Mouse (Mus musculus) limb, embryonic 14.5 days (tissue): ENCODE results near the gene Yipf1. TPM values are rescaled to one million over a fixed set of nuclear protein-coding genes. Genes with fewer than 3 reads are reported as not detected.

Experiments
- ATAC-seq: fragments of 200-750 bp; cut with Nextera tagmentation; 2 replicates; pipeline ENCODE4 v1.8.0; 2017; ENCODE audit warnings: low read depth, moderate number of reproducible peaks, moderate TSS enrichment; ENCODE audit not compliant: low FRiP score
- DNase-seq: peaks from one replicate; pipeline ENCODE4 v3.0.0-alpha.2; 2015; ENCODE audit warnings: low spot score
- H3K27ac ChIP-seq: fragments of 300-500 bp; sonication (generic); replicated peaks from 2 replicates; pipeline ENCODE4 v1.5.1; 2014; ENCODE audit warnings: low read depth, mild to moderate bottlenecking, low read length, moderate library complexity, mixed read lengths
- H3K27me3 ChIP-seq: fragments of 300-500 bp; sonication (generic); 2 replicates; pipeline ENCODE4 v1.6.1; 2014; ENCODE audit warnings: low read length, mixed read lengths; ENCODE audit not compliant: control insufficient read depth, insufficient read depth
- H3K36me3 ChIP-seq: fragments of 300-500 bp; sonication (generic); 2 replicates; pipeline ENCODE4 v1.6.1; 2014; ENCODE audit warnings: mild to moderate bottlenecking, low read length, moderate library complexity, mixed read lengths; ENCODE audit not compliant: control insufficient read depth, insufficient read depth
- H3K4me1 ChIP-seq: fragments of 300-500 bp; sonication (generic); 2 replicates; pipeline ENCODE4 v1.6.1; 2014; ENCODE audit warnings: antibody characterized with exemption, low read length, mixed read lengths; ENCODE audit not compliant: control insufficient read depth, insufficient read depth
- H3K4me2 ChIP-seq: fragments of 300-500 bp; sonication (generic); replicated peaks from 2 replicates; pipeline ENCODE4 v1.6.1; 2014; ENCODE audit warnings: low read depth, mild to moderate bottlenecking, low read length, moderate library complexity; ENCODE audit not compliant: severe bottlenecking
- H3K4me3 ChIP-seq: fragments of 300-500 bp; sonication (generic); replicated peaks from 2 replicates; pipeline ENCODE4 v1.5.1; 2014; ENCODE audit warnings: low read length
- H3K9ac ChIP-seq: fragments of 300-500 bp; sonication (generic); 2 replicates; pipeline ENCODE4 v1.6.1; 2014; ENCODE audit warnings: mild to moderate bottlenecking, low read depth, low read length, moderate library complexity; ENCODE audit not compliant: severe bottlenecking
- H3K9me3 ChIP-seq: fragments of 300-500 bp; sonication (generic); 2 replicates; pipeline ENCODE4 v1.6.1; 2016; ENCODE audit warnings: low read length; ENCODE audit not compliant: control insufficient read depth
- POLR2A ChIP-seq: fragments of 200-500 bp; IDR thresholded peaks from 2 replicates; pipeline ENCODE4 v1.8.0; 2012; ENCODE audit warnings: inconsistent platforms, mild to moderate bottlenecking, moderate library complexity, borderline replicate concordance; ENCODE audit not compliant: insufficient read depth, insufficient read length; ENCODE audit errors: extremely low read depth
- WGBS: fragments of 180-500 bp; shearing (Covaris S2); extraction: QIAGEN DNeasy Blood & Tissue Kit; methylation state at CpG from one replicate; pipeline ENCODE4 v1.1.7; 2014; 5-methylcytosine and 5-hydroxymethylcytosine counted together
- polyA plus RNA-seq, 2 experiments: library from polyadenylated mRNA; depleted of rRNA in 1 of 2; stranded (reverse) in 1 of 2; unstranded in 1 of 2; fragments of >200 nt; fragmentation: Nextera tagmentation in 1 of 2; extraction: Ambion mirVana in 1 of 2; gene quantifications; 2 replicates each; pipeline versions ENCODE4 v1.2.1 to v1.2.3; 2012 to 2014

Gene Yipf1
- polyA plus RNA-seq, 2 experiments, result 35.8 to 55.2 TPM

- Histone ChIP-seq H3K9me3 (no peaks in the 10 kb centered on the region), H3K27me3 (no peaks in the 10 kb centered on the region), H3K9ac (peak within 1 kb of the TSS; percentile 87), H3K4me3 (peak within 1 kb of the TSS; percentile 85), H3K4me2 (peak within 1 kb of the TSS; percentile 79), H3K4me1 (peaks cover 6% of the 10 kb centered on the region; the same call in 1 of the 2 replicates), H3K36me3 (peaks cover 16% of the 10 kb centered on the region; the same call in 1 of the 2 replicates), H3K27ac (peak within 1 kb of the TSS; percentile 91)
- under 1% methylated on average over 50 of the region's 51 CpGs for WGBS
- TF ChIP-seq POLR2A, result no peak
- DNase-seq, result peak; percentile 90
- ATAC-seq, result peak; percentile 96
Measured at GRCm38 (mm10) chr4:107367567-107368314, 53.6 kb downstream of the Yipf1 start, which contains the start of gene Ndc1. Gene Ndc1 (plus strand): TSS chr4:107367784.

- ATAC-seq, result no peak
- H3K9me3 ChIP-seq, result no peaks in the 10 kb centered on the region
- no peak overlapping the region for H3K4me3 ChIP-seq
- peaks cover 56% of the 10 kb centered on the region for H3K36me3 ChIP-seq
- DNase-seq, result no peak
- peaks cover 6% of the 10 kb centered on the region; the same call in 1 of the 2 replicates for H3K4me1 ChIP-seq
- H3K4me2 ChIP-seq, result no peak overlapping the region
- no peak overlapping the region for H3K27ac ChIP-seq
- no peak overlapping the region for H3K9ac ChIP-seq
- no peaks in the 10 kb centered on the region for H3K27me3 ChIP-seq
- TF ChIP-seq POLR2A, result no peak
- WGBS, result 72% methylated on average over 2 of the region's 2 CpGs
Measured at GRCm38 (mm10) chr4:107372304-107372703, 58.1 kb downstream of the Yipf1 start.

- DNase-seq, result no peak
- TF ChIP-seq POLR2A, result no peak
- H3K9ac ChIP-seq, result peak overlapping the region; percentile 8; the same call in 1 of the 2 replicates
- no peak overlapping the region for H3K27ac ChIP-seq
- no peaks in the 10 kb centered on the region for H3K9me3 ChIP-seq
- H3K36me3 ChIP-seq, result peaks cover 68% of the 10 kb centered on the region
- H3K4me1 ChIP-seq, result no peaks in the 10 kb centered on the region
- no peak overlapping the region for H3K4me3 ChIP-seq
- no peaks in the 10 kb centered on the region for H3K27me3 ChIP-seq
- H3K4me2 ChIP-seq, result no peak overlapping the region
- WGBS, result 77% methylated on average over 4 of the region's 4 CpGs
- ATAC-seq, result no peak
Measured at GRCm38 (mm10) chr4:107374677-107375076, 60.5 kb downstream of the Yipf1 start.

GRCm38 (mm10) chr4:107378954-107379353 is 64.8 kb downstream of the Yipf1 start:
- no peak overlapping the region for H3K4me2 ChIP-seq
- no peaks in the 10 kb centered on the region for H3K4me1 ChIP-seq
- no peak overlapping the region for H3K9ac ChIP-seq
- 88% methylated on average over 6 of the region's 6 CpGs for WGBS
- no peaks in the 10 kb centered on the region for H3K9me3 ChIP-seq
- H3K27ac ChIP-seq, result no peak overlapping the region
- no peak for TF ChIP-seq POLR2A
- no peak overlapping the region for H3K4me3 ChIP-seq
- ATAC-seq (no peak), DNase-seq (no peak)
- H3K27me3 ChIP-seq, result no peaks in the 10 kb centered on the region
- H3K36me3 ChIP-seq, result peaks cover 76% of the 10 kb centered on the region

- Histone ChIP-seq H3K9me3 (no peaks in the 10 kb centered on the region), H3K4me3 (no peak overlapping the region), H3K27me3 (no peaks in the 10 kb centered on the region), H3K9ac (no peak overlapping the region), H3K27ac (no peak overlapping the region), H3K4me1 (no peaks in the 10 kb centered on the region), H3K36me3 (peaks cover 74% of the 10 kb centered on the region), H3K4me2 (no peak overlapping the region)
- no peak for ATAC-seq
- no peak for TF ChIP-seq POLR2A
- 83% methylated on average over 7 of the region's 7 CpGs for WGBS
- DNase-seq, result no peak
Measured at GRCm38 (mm10) chr4:107380871-107381270, 66.7 kb downstream of the Yipf1 start.
